Mouse (Mus musculus) urinary bladder, postnatal 10 days (tissue): ENCODE data around the gene Tbc1d20.
"Not testable (repeated sequence)": the region's sequence is repeated elsewhere in the genome, so short reads cannot be mapped to it uniquely, and the experiment has no call there.

ENCODE experiments used
- DNase-seq: peaks from one replicate; pipeline ENCODE4 v3.0.0; 2022; ENCODE audit warnings: low spot score

The Tbc1d20 gene

GRCm38 (mm10) chr2:152293727-152294475 is at the start of gene Tbc1d20:
TSS of gene Tbc1d20 (plus strand) at chr2:152293828.
- peak; percentile 63 for DNase-seq

GRCm38 (mm10) chr2:152247213-152247612 is 46.4 kb upstream of the Tbc1d20 start:
- DNase-seq: no peak

GRCm38 (mm10) chr2:152250511-152250910 is 43.1 kb upstream of the Tbc1d20 start:
- no peak for DNase-seq

- no peak for DNase-seq
Observed at GRCm38 (mm10) chr2:152259739-152260138, 33.9 kb upstream of the Tbc1d20 start.

GRCm38 (mm10) chr2:152273639-152274038 is 20.0 kb upstream of the Tbc1d20 start:
- no peak for DNase-seq

GRCm38 (mm10) chr2:152281407-152281806 is 12.2 kb upstream of the Tbc1d20 start:
- DNase-seq: no peak

- DNase-seq: no peak
Observed at GRCm38 (mm10) chr2:152287560-152287959, 6.1 kb upstream of the Tbc1d20 start.

GRCm38 (mm10) chr2:152288046-152288445 is 5.6 kb upstream of the Tbc1d20 start:
- no peak for DNase-seq

GRCm38 (mm10) chr2:152289623-152290022 is 4.0 kb upstream of the Tbc1d20 start:
- DNase-seq: not testable (repeated sequence)

GRCm38 (mm10) chr2:152292475-152292874 is 1.2 kb upstream of the Tbc1d20 start:
- DNase-seq: no peak

GRCm38 (mm10) chr2:152293179-152293726 is 375 bp upstream of the Tbc1d20 start:
- no peak for DNase-seq

GRCm38 (mm10) chr2:152294541-152294940 is 913 bp downstream of the Tbc1d20 start:
- no peak for DNase-seq

- no peak for DNase-seq
Observed at GRCm38 (mm10) chr2:152302862-152303261, 9.2 kb downstream of the Tbc1d20 start.

- DNase-seq: no peak
Observed at GRCm38 (mm10) chr2:152303781-152304180, 10.2 kb downstream of the Tbc1d20 start.

GRCm38 (mm10) chr2:152305480-152305879 is 11.9 kb downstream of the Tbc1d20 start:
- no peak for DNase-seq

- DNase-seq: no peak
Observed at GRCm38 (mm10) chr2:152307186-152307585, 13.6 kb downstream of the Tbc1d20 start.

- no peak for DNase-seq
Observed at GRCm38 (mm10) chr2:152312996-152313395, 19.4 kb downstream of the Tbc1d20 start.

GRCm38 (mm10) chr2:152313926-152314325 is 20.3 kb downstream of the Tbc1d20 start:
- no peak for DNase-seq

- no peak for DNase-seq
Observed at GRCm38 (mm10) chr2:152317054-152317453, 23.4 kb downstream of the Tbc1d20 start.

- DNase-seq: no peak
Observed at GRCm38 (mm10) chr2:152321558-152321957, 27.9 kb downstream of the Tbc1d20 start.

- DNase-seq: no peak
Observed at GRCm38 (mm10) chr2:152322198-152322597, 28.6 kb downstream of the Tbc1d20 start.

GRCm38 (mm10) chr2:152323971-152324370 is 30.3 kb downstream of the Tbc1d20 start:
- no peak for DNase-seq

GRCm38 (mm10) chr2:152324842-152325241 is 31.2 kb downstream of the Tbc1d20 start:
- no peak for DNase-seq

- DNase-seq: no peak
Observed at GRCm38 (mm10) chr2:152326157-152326556, 32.5 kb downstream of the Tbc1d20 start.
